Comparison of ENCODE assay signal across 8 mouse cellular contexts in the genomic region with DNA sequence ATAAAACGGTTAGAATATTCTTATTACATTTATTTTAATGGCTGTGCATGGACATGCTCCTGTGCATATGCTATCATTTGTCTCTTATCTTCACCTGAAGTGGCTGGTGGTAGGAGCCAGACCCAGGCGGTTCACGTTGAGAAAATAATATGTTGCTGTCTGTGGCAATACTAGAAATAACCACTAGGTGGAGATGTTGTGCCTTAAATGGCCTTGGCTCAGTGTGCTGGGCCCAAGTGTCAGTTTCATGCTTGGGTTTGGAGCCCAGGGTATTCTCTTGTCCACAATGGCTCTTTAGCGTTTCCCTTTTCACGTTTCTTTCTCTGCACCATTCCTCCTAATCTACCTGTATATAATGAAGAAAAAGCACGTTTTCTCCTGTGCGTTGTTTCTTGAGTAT.
DNase-seq lines count a peak whose midpoint lies in the region; ATAC-seq lines count a peak whose summit lies in the region.

No protein-coding gene starts in this region.

- H3K9ac ChIP-seq in hindbrain, embryonic 16.5 days (ENCODE audit: low read depth, low read length), result no peak overlapping the region
- H3K9ac ChIP-seq in midbrain, embryonic 14.5 days (replicated peaks; ENCODE audit: low read length), result no peak overlapping the region

- H3K9me3 ChIP-seq in hindbrain, embryonic 16.5 days (ENCODE audit: control insufficient read depth, low read length), result no peaks in the 10 kb centered on the region
- no peaks in the 10 kb centered on the region for H3K9me3 ChIP-seq in midbrain, embryonic 14.5 days (ENCODE audit: control insufficient read depth, low read length)

- no peaks in the 10 kb centered on the region for H3K36me3 ChIP-seq in hindbrain, embryonic 16.5 days (ENCODE audit: control insufficient read depth, insufficient read depth, low read length)
- H3K36me3 ChIP-seq in midbrain, embryonic 14.5 days (ENCODE audit: control insufficient read depth, insufficient read depth, low read length), result no peaks in the 10 kb centered on the region

- H3K4me1 ChIP-seq in hindbrain, embryonic 16.5 days (ENCODE audit: control insufficient read depth, insufficient read depth, low read depth, low read length), result no peaks in the 10 kb centered on the region
- no peaks in the 10 kb centered on the region for H3K4me1 ChIP-seq in midbrain, embryonic 14.5 days (ENCODE audit: control insufficient read depth, insufficient read depth, low read length)

- H3K27me3 ChIP-seq in hindbrain, embryonic 16.5 days (replicated peaks; ENCODE audit: control insufficient read depth, insufficient read depth, low read length), result peaks cover 1% of the 10 kb centered on the region; the same call in 1 of the 2 replicates
- H3K27me3 ChIP-seq in midbrain, embryonic 14.5 days (ENCODE audit: control insufficient read depth, insufficient read depth, low read length), result no peaks in the 10 kb centered on the region

- WGBS in hindbrain, embryonic 16.5 days, result 12% methylated on average over 7 of the region's 7 CpGs
- 14% methylated on average over 7 of the region's 7 CpGs for WGBS in midbrain, embryonic 14.5 days

- DNase-seq in spleen, postnatal 10 days (ENCODE audit: low spot score in 2 of 2), result peak; percentile 12 to 32
- no peak for DNase-seq in spleen, postnatal 14 days (ENCODE audit: low spot score in 2 of 2)
- DNase-seq in c-Kit-negative CD71-positive TER-119-positive erythroid progenitor cells, embryonic 14.5 days (ENCODE audit: low read depth, low spot score), result peak; percentile 46
- DNase-seq in left cerebral cortex, postnatal 4 days, result peak; percentile 57
- DNase-seq in midbrain, embryonic 14.5 days, result peak; percentile 96
- peak; percentile 60 for DNase-seq in thymus, postnatal 25 days

- H3K4me3 ChIP-seq in hindbrain, embryonic 16.5 days (ENCODE audit: low read length), result no peak overlapping the region
- no peak overlapping the region for H3K4me3 ChIP-seq in midbrain, embryonic 14.5 days (replicated peaks; ENCODE audit: low read depth, low read length)

- no peak overlapping the region for H3K4me2 ChIP-seq in hindbrain, embryonic 16.5 days (ENCODE audit: low read length)
- H3K4me2 ChIP-seq in midbrain, embryonic 14.5 days (ENCODE audit: low read length), result no peak overlapping the region

- ATAC-seq in erythroid progenitor cell, adult 5-6 weeks (replicated peaks; ENCODE audit: low FRiP score, poor library complexity, severe bottlenecking), result peak; percentile 68; the same call in 1 of the 2 replicates
- ATAC-seq in hindbrain, embryonic 16.5 days, result peak; percentile 72
- ATAC-seq in midbrain, embryonic 14.5 days (ENCODE audit: low FRiP score, low TSS enrichment), result peak; percentile 59; the same call in 1 of the 2 replicates

- H3K27ac ChIP-seq in hindbrain, embryonic 16.5 days (ENCODE audit: low read depth, low read length), result no peak overlapping the region
- H3K27ac ChIP-seq in midbrain, embryonic 14.5 days (replicated peaks; ENCODE audit: low read depth, low read length), result no peak overlapping the region

- intact Hi-C loops in left cerebral cortex, postnatal 4 days (cut with DNase I), result loop anchor here (5.0 to 10.0 kb wide), 3 partner anchors 219 to 919 kb away; no protein-coding TSS in a partner anchor

Comparison
In these comparisons a context has a peak if more than half of its experiments do, and no peak if none do; other contexts are left out.
1. DNase-seq: peak in spleen, postnatal 10 days (2 of 2), c-Kit-negative CD71-positive TER-119-positive erythroid progenitor cells, embryonic 14.5 days (single experiment), left cerebral cortex, postnatal 4 days (single experiment), midbrain, embryonic 14.5 days (single experiment) and thymus, postnatal 25 days (single experiment); none in spleen, postnatal 14 days (0 of 2).
2. Peak in every context shown above with its lines, with median percentiles within 50 percentile points of each other: ATAC-seq.